Mouse (Mus musculus): Measurements from ENCODE around the gene Maea. TPM values are rescaled to one million over a fixed set of nuclear protein-coding genes. Genes with fewer than 3 reads are reported as not detected.

Gene Maea
- polyA plus RNA-seq (2014; fragmentation: Illumina TruSeq; extraction: RNeasy Lipid Tissue Mini Kit (QIAGEN cat#74804); ENCODE audit: low read depth, low replicate concordance), result 70.3 TPM

DNA sequence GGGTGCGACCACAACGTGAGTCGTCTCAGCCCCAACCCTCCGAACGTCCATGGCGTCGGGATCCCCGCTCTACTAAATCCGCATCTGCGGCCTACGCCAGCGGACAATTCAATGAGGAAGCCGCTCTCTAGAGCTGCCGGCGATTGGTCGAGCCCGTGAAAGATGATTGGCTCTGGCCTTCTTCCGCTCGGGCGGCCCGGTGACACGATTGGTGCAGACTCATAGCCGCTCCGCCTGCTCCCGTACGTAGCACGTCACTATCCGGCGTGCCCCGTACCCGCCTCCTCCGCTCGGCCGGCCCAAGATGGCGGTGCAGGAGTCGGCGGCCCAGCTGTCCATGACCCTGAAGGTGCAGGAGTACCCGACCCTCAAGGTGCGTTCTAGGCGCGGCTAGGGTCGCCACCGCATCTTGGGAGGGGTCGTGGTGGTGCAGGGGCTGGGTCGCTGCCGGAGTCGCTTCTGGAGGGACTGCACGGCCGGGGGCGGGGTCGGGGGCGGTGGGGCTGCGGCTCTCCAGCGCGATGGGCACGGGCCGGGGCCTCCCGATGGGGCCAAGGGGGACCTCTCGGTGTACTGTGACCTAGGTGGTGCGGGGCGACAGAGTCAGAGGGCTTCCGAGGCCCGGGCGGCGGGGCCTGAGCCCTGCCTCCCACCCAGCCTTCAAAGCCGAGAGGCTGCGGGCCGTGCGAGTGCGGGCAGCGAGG lies at the start of gene Maea:
TSS of gene Maea (plus strand) at position 237 of the 704 bp plus-strand sequence.

GRCm38 (mm10) chr5:33378302-33378854 lies 43.1 kb downstream of the Maea start, which contains the start of gene Uvssa:
Uvssa (plus strand) TSS chr5:33378549.

Other genes starting within 250 kb of the Maea start
- gene Slc5a1, start 231.3 kb upstream of the Maea start, polyA plus RNA-seq (2014; fragmentation: Illumina TruSeq; extraction: RNeasy Lipid Tissue Mini Kit (QIAGEN cat#74804); ENCODE audit: low read depth, low replicate concordance), result 0.47 TPM
- gene Spon2, start 117.1 kb upstream of the Maea start, polyA plus RNA-seq (2014; fragmentation: Illumina TruSeq; extraction: RNeasy Lipid Tissue Mini Kit (QIAGEN cat#74804); ENCODE audit: low read depth, low replicate concordance), result 18.9 TPM
- 157 TPM for gene Ctbp1, start 60.5 kb upstream of the Maea start, polyA plus RNA-seq (2014; fragmentation: Illumina TruSeq; extraction: RNeasy Lipid Tissue Mini Kit (QIAGEN cat#74804); ENCODE audit: low read depth, low replicate concordance)
- gene Uvssa, start 43.0 kb downstream of the Maea start, polyA plus RNA-seq (2014; fragmentation: Illumina TruSeq; extraction: RNeasy Lipid Tissue Mini Kit (QIAGEN cat#74804); ENCODE audit: low read depth, low replicate concordance), result 4.2 TPM
- not detected for gene Nkx1-1, start 98.5 kb downstream of the Maea start, polyA plus RNA-seq (2014; fragmentation: Illumina TruSeq; extraction: RNeasy Lipid Tissue Mini Kit (QIAGEN cat#74804); ENCODE audit: low read depth, low replicate concordance)